Mouse (Mus musculus): ENCODE measurements around the gene Teddm3. TPM values are rescaled to one million over a fixed set of nuclear protein-coding genes. Genes with fewer than 3 reads are reported as not detected.

Teddm3 gene
- total RNA-seq, 2 experiments from 2014 or later = not detected

GRCm38 (mm10) chr16:21116078-21116477, 37.7 kb downstream of the Teddm3 start:
- intact Hi-C loops (cut with DNase I) = no loop called here
- H3K27ac ChIP-seq = no peak overlapping the region
- no peak overlapping the region for H3K4me3 ChIP-seq
- DNase-seq = no peak
- no peak for TF ChIP-seq CTCF (IDR thresholded peaks at IDR 0.05)

DNA sequence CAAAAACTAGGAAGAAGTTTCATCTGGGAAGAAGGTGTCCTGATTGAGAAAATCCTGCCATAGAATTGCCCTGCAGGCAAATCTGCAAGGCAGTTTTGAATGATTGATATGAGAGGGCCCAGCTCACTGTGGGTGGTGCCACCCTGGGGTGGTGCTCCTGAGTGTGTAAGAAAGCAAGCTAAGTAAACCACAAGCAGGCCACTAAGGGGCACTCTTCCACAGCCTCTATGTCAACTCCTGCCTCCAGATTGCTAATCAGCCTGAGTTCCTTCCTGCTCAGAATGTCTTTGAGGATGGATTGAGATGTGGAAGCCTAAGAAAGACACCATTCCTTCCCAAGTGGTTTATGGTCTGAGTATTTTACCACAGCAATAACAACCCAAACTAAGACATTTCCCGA, 44.3 kb downstream of the Teddm3 start:
- Histone ChIP-seq H3K27ac (no peak overlapping the region), H3K4me3 (no peak overlapping the region)
- intact Hi-C loops (cut with DNase I) = no loop called here
- no peak for DNase-seq
- no peak for TF ChIP-seq CTCF (IDR thresholded peaks at IDR 0.05)

Other genes with a start within 250 kb of the Teddm3 start
- under 1 TPM; 0.59 to 0.84 TPM for gene Ephb3, start 50.8 kb upstream of the Teddm3 start, total RNA-seq (2021)

All from gastrocnemius, adult 2 months (tissue).